Mouse (Mus musculus): ENCODE measurements at regions not wholly inside any gene's neighbourhood (a gene's known extent, or its start where the extent isn't known, plus 50 kb on each side); places are given as distances from the start of the nearest gene placed in this dataset.

- TF ChIP-seq CTCF (IDR thresholded peaks at IDR 0.05; ENCODE audit: low read depth) (no peak), EP300 (IDR thresholded peaks at IDR 0.05; ENCODE audit: low read depth) (no peak)
Observed at GRCm38 (mm10) chr13:28724300-28724699, 229.2 kb downstream of the Sox4 start.
